Mouse (Mus musculus) thymus, adult 2 months (tissue): ENCODE measurements around the gene Gm49396.

Source experiments
- CTCF ChIP-seq: fragments of 200-500 bp; IDR thresholded peaks from 2 replicates; pipeline ENCODE4 v1.5.1; 2012; ENCODE audit warnings: mild to moderate bottlenecking, control low read depth, low read length, moderate library complexity, borderline replicate concordance; ENCODE audit not compliant: control insufficient read depth, poor library complexity, insufficient read depth; ENCODE audit errors: extremely low read depth
- POLR2A ChIP-seq: fragments of 200-500 bp; IDR thresholded peaks from 2 replicates; pipeline ENCODE4 v1.6.1; 2012; ENCODE audit warnings: mild to moderate bottlenecking, low read length, control low read depth, moderate library complexity; ENCODE audit not compliant: control insufficient read depth, poor library complexity, insufficient read depth; ENCODE audit errors: extremely low read depth

DNA sequence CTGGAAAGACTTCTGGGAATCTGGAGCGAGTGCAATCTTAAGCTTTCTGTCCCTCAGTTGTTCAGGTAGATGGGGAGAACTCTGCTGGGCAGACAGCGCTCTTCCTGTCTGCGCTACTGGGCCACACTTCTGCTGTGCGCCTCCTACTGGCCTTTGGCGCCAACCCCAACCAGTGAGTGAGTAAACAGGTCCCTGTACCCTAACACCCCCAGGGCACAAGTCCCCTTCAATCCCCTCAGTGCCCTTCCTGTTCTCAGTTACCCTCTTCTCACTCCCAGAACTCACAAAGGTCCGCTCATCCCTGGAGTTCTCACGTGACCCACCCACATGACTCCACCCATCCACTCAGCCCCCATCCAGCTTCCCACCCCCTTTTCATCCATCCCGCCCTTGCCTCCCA is 44.8 kb upstream of the Gm49396 start:
- no peak for TF ChIP-seq CTCF
- TF ChIP-seq POLR2A, result no peak
